Mouse (Mus musculus): Measurements from ENCODE around the gene Surf6. TPM values are rescaled to one million over a fixed set of nuclear protein-coding genes. Genes with fewer than 3 reads are reported as not detected.
A peak's percentile ranks its signal among the peaks of the same experiment; 100 is the strongest.

Gene Surf6
- total RNA-seq (2021), result 10 to 100 TPM; 12.2 to 13.9 TPM

DNA sequence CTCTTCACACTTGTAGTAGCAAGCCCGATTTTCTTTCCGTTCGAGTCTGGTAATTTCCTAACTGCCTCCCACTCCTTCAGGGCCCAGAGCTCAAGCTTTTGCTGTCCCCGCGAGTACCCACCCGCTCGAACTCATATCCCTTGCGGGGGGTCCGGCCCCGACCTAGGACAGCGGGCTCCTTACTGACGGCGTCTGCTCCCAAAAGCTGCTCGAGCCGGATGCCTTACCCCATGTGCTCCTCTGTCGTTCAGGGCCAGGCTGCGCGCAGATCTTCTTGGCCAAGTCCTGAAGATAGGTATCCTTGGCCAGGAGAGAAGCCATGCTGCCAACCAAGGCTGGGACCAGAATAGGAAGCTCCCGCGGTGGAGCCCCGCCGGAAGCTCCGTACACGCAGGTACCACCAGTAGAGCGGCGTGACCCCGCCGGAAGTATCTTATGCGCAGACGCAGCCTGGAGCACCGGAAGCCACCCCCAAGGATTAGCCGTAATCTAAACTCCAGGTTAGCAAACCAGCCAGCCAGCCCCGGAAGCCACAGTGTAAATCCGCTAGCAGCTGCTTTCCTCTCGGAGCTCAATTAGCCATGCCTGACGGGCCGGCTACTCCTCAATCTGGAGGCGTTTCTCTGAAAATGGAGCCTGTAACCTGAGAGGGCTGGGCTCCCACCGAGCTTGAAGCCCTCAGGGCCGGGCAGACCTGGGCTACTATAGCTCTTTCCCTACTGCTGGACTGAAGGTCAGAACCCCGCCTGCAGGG is at the start of gene Surf6:
Gene Surf6 (minus strand): TSS at position 413 of the 754 bp plus-strand sequence.
- DNase-seq (ENCODE audit: low spot score), result peak; percentile 89
- intact Hi-C loops (cut with DNase I), result loop anchor here (5.0 to 10.0 kb wide), 3 partner anchors 60 to 1398 kb away; partner anchors contain the start of genes C8g, Fbxw5, Rexo4 and Sec16a

DNA sequence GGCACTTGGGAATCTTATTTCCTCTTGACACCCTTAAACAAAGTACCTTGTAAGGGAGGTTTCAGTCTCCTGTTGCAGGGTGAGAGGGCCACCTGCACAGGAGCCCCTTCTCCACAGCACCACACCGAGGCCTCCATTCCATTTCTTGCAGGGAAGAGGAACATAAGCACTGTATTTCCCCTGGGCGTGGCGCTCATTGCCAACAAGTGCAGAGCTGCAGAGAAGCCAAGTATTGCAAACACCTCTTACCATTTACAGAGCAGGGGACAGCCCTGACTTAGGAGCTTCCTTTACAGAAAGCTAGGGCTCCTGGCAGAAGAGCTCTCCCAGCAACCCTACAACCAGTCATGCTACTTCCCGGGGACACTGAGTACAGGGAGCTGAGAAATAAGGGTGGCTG is 49.5 kb upstream of the Surf6 start:
- intact Hi-C loops (cut with DNase I), result no loop called here
- DNase-seq (ENCODE audit: low spot score), result no peak

DNA sequence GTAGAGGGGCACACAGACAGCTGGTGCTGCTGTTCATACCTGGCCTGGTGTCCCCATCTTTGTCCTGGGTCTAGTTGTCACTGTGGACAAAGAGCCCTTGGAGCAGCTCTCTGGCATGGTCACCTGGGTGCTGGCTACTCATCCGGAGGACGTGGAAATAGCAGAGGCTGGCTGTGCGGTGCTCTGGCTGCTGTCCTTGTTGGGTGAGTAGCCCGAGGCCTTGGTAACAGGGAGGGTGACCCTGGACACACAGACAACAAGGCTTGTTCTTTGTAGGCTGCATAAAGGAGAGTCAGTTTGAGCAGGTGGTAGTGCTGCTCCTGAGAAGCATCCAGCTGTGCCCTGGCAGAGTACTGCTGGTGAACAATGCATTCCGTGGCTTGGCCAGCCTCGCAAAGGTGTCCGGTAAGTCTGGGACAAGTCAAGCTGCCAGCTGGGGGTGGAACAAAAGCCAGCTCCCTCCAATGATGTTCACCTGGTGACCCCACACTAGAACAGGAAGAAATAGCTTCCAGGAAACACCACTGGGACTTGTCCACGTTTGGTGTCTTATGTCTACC is 48.7 kb upstream of the Surf6 start:
- no peak for DNase-seq (ENCODE audit: low spot score)
- intact Hi-C loops (cut with DNase I), result no loop called here

DNA sequence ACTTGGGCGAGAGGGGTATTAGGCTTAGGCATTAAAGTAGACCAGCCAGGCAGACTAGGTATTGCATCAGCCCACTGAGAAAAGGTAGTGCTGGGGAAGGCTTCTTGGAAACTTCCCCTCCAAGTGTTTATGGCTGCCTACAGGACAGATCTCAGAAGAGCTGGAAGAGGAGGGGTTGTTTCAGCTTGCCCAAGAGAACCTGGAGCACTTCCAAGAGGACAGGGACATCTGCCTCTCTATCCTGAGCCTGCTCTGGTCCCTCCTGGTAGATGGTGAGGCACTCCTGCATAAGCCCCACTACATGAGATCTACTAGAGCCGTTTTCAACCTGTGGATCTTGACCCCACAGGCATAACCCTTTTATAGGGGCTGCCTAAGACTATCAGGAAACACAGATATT is 47.7 kb upstream of the Surf6 start:
- no peak for DNase-seq (ENCODE audit: low spot score)
- intact Hi-C loops (cut with DNase I), result no loop called here

DNA sequence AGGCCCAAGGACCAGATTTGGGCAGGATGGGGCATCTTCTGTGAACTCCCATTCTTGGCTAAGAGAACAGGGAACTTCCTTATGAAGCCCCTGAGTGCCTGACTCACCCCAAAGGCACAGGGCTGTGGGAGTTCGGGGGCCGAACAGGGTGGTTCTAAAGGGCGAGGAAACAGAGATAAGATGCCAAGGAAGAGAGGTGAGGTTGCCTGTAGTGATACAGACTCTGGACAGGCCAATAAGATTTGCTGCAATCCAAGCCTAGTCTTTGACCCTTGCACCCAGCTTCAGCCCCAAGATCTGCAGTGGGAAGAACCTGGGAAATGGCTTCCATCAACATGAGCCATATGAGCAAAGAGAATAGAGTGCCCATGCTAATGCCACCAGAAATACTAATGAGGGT is 40.6 kb upstream of the Surf6 start:
- DNase-seq (ENCODE audit: low spot score), result no peak
- intact Hi-C loops (cut with DNase I), result no loop called here

DNA sequence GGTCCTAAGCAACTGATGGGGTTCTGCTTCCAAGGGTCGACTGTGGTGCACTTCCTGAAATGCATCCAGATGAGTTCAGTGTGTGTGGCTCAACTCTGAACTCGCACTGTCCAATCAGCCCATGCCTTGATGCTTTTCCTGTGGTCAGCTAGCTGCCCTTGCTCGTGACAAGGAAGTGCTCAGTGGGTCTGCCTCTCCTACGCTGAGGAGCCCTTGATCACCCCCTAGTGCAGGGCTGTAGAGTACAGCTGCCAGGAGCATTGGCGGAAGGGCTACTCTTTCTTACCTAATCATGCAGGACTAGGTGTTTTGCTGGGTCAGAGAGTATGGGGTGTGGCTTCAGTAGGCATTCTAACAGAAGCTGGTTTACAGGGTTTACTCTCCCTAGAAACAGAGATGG is 38.9 kb upstream of the Surf6 start:
- intact Hi-C loops (cut with DNase I), result no loop called here
- DNase-seq (ENCODE audit: low spot score), result no peak

DNA sequence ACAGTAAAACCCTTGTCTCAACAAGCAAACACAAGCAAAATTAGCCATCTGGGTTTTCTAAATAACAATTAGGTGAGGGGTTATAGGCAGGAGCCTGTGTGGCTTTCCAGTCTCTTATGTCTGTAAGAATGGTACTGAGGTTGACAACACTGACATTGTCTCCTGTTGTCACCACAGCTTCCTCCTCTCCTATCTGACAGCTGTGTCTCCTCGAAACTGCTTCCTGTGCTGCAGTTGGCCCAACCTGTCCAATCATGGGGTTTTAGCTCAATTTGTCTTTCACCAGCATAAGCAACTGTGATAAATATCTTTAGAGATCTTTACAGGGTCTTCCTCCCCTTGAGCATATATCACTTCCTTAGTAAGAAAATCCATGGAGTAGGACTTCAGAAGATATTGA is 33.7 kb upstream of the Surf6 start:
- intact Hi-C loops (cut with DNase I), result loop anchor here (2.0 kb wide), 1 partner anchor 28 kb away; the partner anchor contains the start of gene Rexo4
- no peak for DNase-seq (ENCODE audit: low spot score)

DNA sequence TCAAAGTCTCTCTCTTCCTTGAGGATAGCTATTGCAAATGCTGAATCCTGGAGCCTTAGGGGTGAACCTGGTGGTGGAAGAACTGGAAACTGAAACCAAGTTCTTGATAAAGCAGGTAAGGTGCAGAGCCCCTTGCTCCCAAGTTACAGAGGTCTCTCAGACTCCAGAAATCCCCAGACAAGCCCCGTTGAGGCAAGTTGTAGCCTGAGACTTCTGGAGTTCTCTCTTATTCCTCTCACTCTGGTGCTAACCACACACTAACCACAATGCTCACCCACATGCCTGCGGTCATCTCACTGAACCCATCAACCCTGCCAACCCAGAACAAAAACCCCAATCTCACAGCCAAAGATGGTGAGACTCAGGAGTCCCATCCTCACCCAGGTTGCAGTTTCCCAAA is 32.6 kb upstream of the Surf6 start:
- DNase-seq (ENCODE audit: low spot score), result no peak
- intact Hi-C loops (cut with DNase I), result no loop called here

DNA sequence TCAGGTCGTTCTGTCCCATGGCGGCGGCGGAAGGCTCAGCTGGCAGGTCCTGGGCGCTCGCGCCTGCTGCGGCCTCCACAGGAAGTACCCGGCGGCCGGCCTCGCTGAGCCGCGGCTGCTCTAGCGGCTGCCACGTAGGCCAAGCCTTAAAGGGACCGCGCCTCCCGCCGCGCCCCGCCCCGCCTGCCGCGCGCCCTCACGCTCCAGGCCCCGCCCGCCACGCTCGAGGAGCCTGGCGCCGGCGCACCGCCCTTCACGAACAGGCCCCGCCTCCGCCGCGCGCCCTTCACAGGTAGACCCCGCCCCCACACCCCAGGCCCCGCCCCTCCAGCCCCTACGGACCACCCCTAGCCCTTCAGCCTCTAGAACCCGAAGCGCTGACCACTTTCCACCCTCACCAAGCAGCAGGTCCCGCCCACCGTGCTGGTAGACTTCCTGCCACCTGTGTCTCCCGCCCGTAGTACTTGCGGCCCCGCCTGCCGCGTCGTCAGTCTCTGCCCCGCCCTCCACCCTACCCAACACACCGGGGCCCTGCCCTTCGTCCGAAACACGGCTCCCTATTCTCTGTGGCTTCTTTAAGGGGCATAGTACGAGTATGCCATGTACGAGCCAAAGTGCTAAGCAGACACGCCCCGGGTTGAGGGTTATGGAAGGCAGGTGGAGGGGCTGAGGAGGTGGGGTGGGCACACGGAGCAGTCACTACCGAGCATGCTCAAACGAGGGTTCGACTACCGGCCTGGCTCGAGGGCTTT is 30.8 kb upstream of the Surf6 start, which contains the start of the genes Surf4 and Stkld1:
Gene Surf4 (minus strand): TSS at position 625 of the 752 bp plus-strand sequence.
Gene Stkld1 (plus strand): TSS at position 744 of the 752 bp plus-strand sequence.
- peak; percentile 86 for DNase-seq (ENCODE audit: low spot score)
- intact Hi-C loops (cut with DNase I), result loop anchor here (2.0 to 5.0 kb wide), 3 partner anchors 17 to 304 kb away; partner anchors contain the start of genes Surf1 and Surf2

DNA sequence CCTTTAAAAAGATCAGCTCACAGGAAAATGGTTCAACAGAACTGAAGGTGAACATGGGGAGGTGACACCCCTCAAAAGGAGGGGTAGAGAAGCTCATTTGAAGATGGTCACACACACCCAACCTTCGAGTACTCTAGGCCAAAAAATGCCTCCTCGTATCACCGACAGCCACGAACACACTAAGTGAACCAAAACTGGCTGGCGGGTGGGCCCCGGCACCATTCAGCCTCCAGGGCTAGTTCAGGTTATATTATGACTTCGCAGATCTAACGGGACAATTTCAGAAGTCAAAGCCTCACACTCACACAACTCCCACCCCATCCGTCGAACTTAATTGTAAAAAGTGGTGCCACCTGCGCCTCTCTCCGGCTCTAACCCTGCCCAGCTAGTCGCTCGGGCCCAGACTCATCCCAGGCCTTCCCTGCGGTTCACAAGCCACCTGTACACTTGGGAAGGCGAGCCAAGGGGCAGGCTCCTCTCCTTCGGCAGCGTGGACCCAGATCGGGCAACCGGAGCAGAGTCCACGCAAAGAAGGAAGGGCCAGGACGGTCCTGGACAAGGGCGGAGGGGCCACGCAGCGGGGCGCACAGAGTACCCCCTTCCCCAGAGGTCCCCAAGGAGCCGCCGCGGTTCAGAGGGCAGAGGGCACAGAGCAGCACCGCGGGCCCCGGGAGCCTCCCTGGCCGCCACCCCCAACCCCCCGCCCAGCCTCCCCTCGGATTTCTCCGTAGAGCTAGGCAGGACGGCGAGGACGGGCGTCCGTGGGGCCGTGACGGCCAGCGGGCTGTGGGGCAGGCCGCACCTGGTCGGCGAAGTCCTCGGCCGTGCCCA is 30.0 kb upstream of the Surf6 start:
- DNase-seq (ENCODE audit: low spot score), result no peak
- intact Hi-C loops (cut with DNase I), result loop anchor here (2.0 to 5.0 kb wide), 3 partner anchors 16 to 305 kb away; partner anchors contain the start of genes Surf1 and Surf2

DNA sequence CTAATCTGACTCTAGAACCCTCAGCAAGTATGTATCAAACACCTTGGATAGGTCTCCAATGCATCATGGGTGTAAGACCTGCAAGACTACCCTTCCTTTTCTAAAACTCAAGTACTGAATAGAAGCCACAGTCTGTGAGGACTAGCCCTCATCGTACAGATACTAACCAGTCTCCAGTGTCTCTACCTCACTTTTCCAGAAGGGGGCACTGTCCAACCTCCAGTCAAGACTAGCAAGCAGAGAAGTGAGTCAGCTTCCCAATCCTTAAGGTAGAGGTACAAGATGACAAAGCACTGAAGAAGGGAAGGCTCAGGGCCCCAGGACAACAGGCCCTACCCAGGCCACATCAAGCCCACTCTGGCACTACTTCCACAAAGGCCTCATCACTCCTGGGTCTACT is 27.7 kb upstream of the Surf6 start:
- intact Hi-C loops (cut with DNase I), result loop anchor here (2.0 to 5.0 kb wide), 3 partner anchors 82 to 307 kb away; no protein-coding TSS in a partner anchor
- DNase-seq (ENCODE audit: low spot score), result no peak

DNA sequence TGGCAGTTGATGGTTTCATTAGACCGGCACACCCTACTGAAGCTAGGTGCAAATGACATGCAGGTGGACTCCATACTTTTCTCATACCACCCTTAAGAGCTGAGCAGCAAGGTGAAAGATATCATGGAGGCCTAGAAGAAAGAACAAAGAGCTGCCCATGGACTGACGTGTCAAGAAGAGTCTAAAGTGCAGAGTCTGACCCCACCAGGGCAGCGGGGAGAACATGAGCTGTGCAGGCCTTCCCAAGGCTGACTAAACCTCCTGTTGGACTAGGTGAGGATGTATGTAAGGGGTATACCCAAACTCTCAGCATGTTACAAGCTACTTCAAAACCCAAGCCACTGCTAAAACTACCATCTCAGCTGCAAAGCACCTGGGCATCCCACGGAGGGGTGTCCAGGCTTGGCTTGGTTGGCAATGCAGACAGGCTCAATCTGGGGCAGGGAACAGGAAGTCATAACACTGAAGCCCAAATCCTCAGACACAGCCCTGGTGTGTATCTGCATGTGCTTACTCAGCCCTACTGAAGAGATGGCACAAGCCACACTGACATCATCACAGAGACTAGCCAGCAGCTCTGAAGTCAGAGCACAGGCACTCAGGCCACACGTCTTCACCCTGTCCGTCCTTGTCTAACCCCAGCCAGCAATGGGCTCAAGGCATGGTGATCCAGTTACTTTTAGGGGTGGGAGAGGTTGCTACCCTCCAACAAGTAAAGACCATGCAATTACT is 25.2 kb upstream of the Surf6 start:
- no peak for DNase-seq (ENCODE audit: low spot score)
- intact Hi-C loops (cut with DNase I), result no loop called here

DNA sequence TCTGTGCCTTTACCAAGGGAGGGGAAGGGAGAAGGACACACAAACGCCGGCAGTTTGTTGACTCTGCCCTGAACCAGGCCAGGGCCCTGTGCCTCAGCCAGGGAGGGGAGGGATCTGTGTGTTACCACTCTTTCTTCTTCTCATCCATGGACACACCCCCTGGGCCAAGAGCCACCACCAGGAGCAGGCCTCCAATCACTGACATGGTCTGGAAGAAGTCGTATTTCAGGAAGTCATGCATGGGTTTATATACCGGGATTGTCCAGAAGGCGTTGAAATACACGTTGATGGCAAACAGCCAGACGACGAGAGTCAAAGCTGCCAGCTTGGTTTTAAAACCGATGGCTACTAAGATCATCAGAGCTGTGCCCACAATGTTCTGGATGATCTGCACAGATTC is 19.1 kb upstream of the Surf6 start:
- intact Hi-C loops (cut with DNase I), result no loop called here
- no peak for DNase-seq (ENCODE audit: low spot score)

DNA sequence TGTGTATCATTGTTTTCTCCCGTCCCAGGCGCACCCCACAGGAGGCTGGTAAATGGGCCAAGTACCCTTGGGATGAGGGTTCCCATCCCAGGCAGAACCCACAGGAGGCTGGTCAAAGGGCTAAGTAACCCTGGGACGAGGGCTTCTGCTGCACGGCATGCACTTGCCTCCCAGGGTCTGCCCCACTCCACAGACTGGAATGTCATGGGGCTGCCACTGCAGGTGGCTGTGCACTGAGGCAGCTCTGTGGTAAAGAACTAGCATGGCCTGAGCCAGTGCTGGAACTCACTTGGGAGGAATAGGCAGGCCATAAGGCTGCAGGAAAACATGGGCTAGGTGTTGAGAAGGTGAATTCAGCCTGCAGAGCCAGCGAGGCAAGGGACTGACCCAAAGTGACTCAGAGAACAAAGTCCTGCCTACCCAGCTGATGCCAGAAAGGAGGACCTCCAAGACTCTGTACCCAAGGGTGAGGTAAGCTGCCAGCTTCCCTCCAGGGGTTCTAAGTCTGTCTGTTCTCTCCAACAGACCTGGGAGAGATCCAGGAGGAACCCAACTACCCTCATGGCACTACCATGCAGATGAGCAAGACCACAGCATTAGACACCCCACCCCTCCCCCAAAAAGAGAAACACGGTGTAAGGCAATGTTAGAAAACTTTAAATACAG is 17.6 kb upstream of the Surf6 start:
- DNase-seq (ENCODE audit: low spot score), result no peak
- intact Hi-C loops (cut with DNase I), result no loop called here

DNA sequence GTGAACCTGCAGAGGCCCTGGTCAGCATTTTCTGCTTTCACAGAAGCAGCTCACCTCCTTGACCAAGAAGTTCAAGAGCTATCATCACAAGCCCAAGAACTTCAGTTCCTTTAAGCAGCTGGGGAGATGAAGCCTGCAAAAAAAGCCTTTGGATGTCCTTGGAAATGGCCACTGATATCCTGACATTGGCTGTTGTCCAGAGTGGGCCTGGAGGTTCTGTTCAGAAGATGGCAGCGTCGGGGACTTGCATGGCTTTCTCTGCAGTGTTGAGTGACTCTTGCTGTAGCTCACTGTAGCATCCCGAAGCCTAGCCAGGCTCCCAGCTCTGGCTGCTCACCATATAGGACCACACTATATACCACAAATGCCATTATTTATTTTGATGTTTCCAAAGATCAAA is 17.0 kb upstream of the Surf6 start:
- intact Hi-C loops (cut with DNase I), result no loop called here

DNA sequence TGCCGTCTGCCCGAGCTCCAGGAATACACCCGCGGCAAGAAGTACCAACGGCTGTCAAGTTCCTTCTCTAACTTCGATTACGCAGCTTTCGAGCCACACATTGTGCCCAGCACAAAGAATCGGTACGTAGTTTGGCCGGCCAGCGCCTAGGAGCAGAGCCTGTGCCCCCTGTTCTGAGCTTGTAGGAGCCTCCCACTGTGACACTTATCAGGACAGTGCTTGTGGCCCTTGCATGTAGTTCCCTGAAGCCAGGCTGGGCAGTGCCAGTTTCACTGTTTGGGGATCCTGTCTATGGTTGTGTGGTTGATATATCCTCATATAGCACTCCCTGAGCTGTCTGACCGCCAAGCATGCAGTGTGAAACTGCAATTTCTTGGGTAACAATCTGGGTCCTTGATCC is 14.1 kb upstream of the Surf6 start:
- DNase-seq (ENCODE audit: low spot score), result no peak
- intact Hi-C loops (cut with DNase I), result loop anchor here (2.0 kb wide), 1 partner anchor 16 kb away; the partner anchor contains the start of gene Surf4

More for the DNA sequence above, 17.0 kb upstream of the Surf6 start:
- no peak for DNase-seq (ENCODE audit: low spot score)

DNA sequence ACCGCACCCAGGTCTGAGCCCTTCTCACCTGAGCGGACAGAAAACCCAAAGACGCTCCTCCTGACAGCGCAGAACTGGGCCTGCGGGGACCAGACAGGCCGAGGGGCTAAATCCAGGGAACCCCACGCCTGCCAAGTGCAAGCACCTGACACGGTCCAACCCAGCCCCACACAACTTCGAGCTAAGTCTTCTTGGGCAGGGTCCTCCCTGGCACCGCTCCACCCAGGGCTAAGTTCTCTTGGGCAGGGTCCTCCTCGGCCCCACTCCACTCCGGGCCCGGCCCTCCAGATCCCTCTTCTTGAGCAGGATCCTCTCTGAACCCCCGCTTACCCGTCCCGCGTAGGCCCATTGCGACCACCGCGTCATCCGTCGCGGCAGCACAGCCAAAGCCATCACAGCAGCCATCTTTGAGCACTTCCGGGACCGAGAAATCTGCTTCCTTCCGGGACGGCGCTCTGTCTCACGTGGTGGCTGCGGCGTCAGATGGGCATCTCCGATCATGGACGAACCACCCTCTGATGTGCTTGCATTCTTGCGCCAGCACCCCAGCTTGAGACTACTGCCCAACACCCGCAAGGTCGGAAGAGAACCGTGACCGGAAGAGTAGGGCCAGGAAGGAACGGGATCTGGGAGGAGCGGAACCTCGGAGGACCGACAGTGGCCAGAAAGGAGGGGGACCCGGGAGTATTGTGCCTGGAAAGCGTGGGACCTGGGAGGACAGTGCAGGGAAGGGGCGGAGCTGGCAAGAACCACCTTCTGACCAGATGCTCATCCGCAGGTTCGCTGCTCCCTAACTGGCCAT is 13.4 kb upstream of the Surf6 start, which contains the start of the genes Surf2 and Surf1:
Gene Surf2 (plus strand): TSS at position 441 of the 802 bp plus-strand sequence.
Gene Surf1 (minus strand): TSS at position 604 of the 802 bp plus-strand sequence.
- intact Hi-C loops (cut with DNase I), result loop anchor here (2.0 kb wide), 1 partner anchor 17 kb away; the partner anchor contains the start of gene Surf4
- DNase-seq (ENCODE audit: low spot score), result peak; percentile 67
